In genomic region chr12:82467641-82468040, GRCm38 (mm10) we compare ENCODE assay signal across 9 mouse cellular contexts.
DNase-seq lines count a peak whose midpoint lies in the region; ATAC-seq lines count a peak whose summit lies in the region.
"Had no signal": no experiment of that assay in that cellular context is flagged by ENCODE, and none has a peak within 500 bp of the region (broad histone marks: within the 10 kb centered on the region; RNA-seq: fewer than 3 reads in every experiment).

No protein-coding gene starts in this region.

- ATAC-seq in megakaryocyte, adult 5-6 weeks (ENCODE audit: poor library complexity, severe bottlenecking) = no peak

- peak; percentile 38 to 68 for DNase-seq in cerebellum, postnatal 14 days
- no peak for DNase-seq in cerebellum, adult 9-10 months
- peak; percentile 68 for DNase-seq in layer of hippocampus, adult 11-12 months (ENCODE audit: low spot score)
- DNase-seq in layer of hippocampus, adult 9-10 months (ENCODE audit: low spot score) = no peak
- peak; percentile 48 to 66 for DNase-seq in layer of hippocampus, postnatal 14 days (ENCODE audit: low spot score in 2 of 2)
- DNase-seq in right cerebral cortex, adult 2 months (ENCODE audit: low spot score in 2 of 2) = peak; percentile 57 to 65
- DNase-seq in gastrocnemius, postnatal 4 days (ENCODE audit: low spot score in 2 of 2) = no peak
- DNase-seq: liver, embryonic 13.5 days had no signal

Comparison
In these comparisons a context has a peak if more than half of its experiments do, and no peak if none do; other contexts are left out.
1. DNase-seq: peak in cerebellum, postnatal 14 days (2 of 2), layer of hippocampus, adult 11-12 months (single experiment), layer of hippocampus, postnatal 14 days (2 of 2) and right cerebral cortex, adult 2 months (2 of 2); none in cerebellum, adult 9-10 months (single experiment), layer of hippocampus, adult 9-10 months (single experiment) and gastrocnemius, postnatal 4 days (0 of 2).